Mouse (Mus musculus) CH12.LX (cell line): ENCODE measurements at regions not wholly inside any gene's neighbourhood (a gene's known extent, or its start where the extent isn't known, plus 50 kb on each side); places are given as distances from the start of the nearest gene placed in this dataset.

Experiments used
- DNase-seq: peaks from one replicate; pipeline ENCODE4 v3.0.0-alpha.2; 2013; ENCODE audit errors: extremely low read depth
- H3K27ac ChIP-seq: 2 replicates; pipeline ENCODE4 v1.5.1; 2012; ENCODE audit warnings: low read depth, mild to moderate bottlenecking, control low read depth, moderate library complexity; ENCODE audit not compliant: insufficient read depth
- H3K27me3 ChIP-seq: replicated peaks from 2 replicates; pipeline ENCODE3; 2012; ENCODE audit warnings: inconsistent platforms
- H3K36me3 ChIP-seq, 2 experiments: replicated peaks in 1 of 2; 2 replicates each; pipeline versions ENCODE3 to v1.6.1; 2012; ENCODE audit warnings: inconsistent platforms in 1 of 2, low read length in 1 of 2, mild to moderate bottlenecking in 1 of 2, mixed read lengths in 1 of 2, moderate library complexity in 1 of 2; ENCODE audit not compliant: control insufficient read depth in 1 of 2, insufficient read depth in 1 of 2
- H3K4me1 ChIP-seq, 2 experiments: 2 replicates each; pipeline ENCODE4 v1.6.1; 2012; ENCODE audit warnings: inconsistent platforms in 1 of 2, moderate library complexity in 1 of 2; ENCODE audit not compliant: insufficient read depth in 2 of 2, control insufficient read depth in 1 of 2
- H3K4me2 ChIP-seq: 2 replicates; pipeline ENCODE4 v1.6.1; 2012; ENCODE audit warnings: low read depth, mild to moderate bottlenecking, control low read depth; ENCODE audit not compliant: poor library complexity, insufficient read depth, severe bottlenecking
- H3K4me3 ChIP-seq, 3 experiments: fragments of 150-350 bp in 1 of 3; sonication (generic) in 1 of 3; replicated peaks in 1 of 3; 2 replicates each; pipeline versions ENCODE3 to v1.5.1; 2011 to 2012; ENCODE audit warnings: low read depth in 2 of 3, low read length in 2 of 3, mild to moderate bottlenecking in 2 of 3, moderate library complexity in 2 of 3, control low read depth in 1 of 3, improper control_type of control experiment in 1 of 3, inconsistent platforms in 1 of 3, mixed read lengths in 1 of 3; ENCODE audit not compliant: poor library complexity in 1 of 3
- H3K79me2 ChIP-seq: replicated peaks from 2 replicates; pipeline ENCODE4 v1.6.1; 2012; ENCODE audit warnings: mild to moderate bottlenecking, moderate library complexity; ENCODE audit not compliant: control insufficient read depth, poor library complexity, insufficient read depth, severe bottlenecking; ENCODE audit errors: extremely low read depth
- H3K9ac ChIP-seq: 2 replicates; pipeline ENCODE4 v1.6.1; 2012; ENCODE audit warnings: low read depth, mild to moderate bottlenecking, control low read depth, moderate library complexity; ENCODE audit not compliant: insufficient read depth
- H3K9me3 ChIP-seq: replicated peaks from 2 replicates; pipeline ENCODE3; 2012; ENCODE audit warnings: low read length, inconsistent platforms, mixed read lengths
- CHD1 ChIP-seq: IDR thresholded peaks from 2 replicates; pipeline ENCODE4 v1.6.1; 2012; ENCODE audit warnings: low read depth, low read length, improper control_type of control experiment, inconsistent platforms
- CTCF ChIP-seq, 2 experiments: IDR thresholded peaks in 1 of 2; conservative IDR thresholded peaks in 1 of 2; 2 replicates each; pipeline ENCODE4 v1.5.1; 2011 to 2012; ENCODE audit warnings: low read depth in 2 of 2, low read length in 2 of 2, improper control_type of control experiment in 1 of 2, inconsistent platforms in 1 of 2, mild to moderate bottlenecking in 1 of 2, moderate library complexity in 1 of 2
- ELF1 ChIP-seq: IDR thresholded peaks from 2 replicates; pipeline ENCODE4 v1.6.1; 2014; ENCODE audit warnings: low read depth, mild to moderate bottlenecking, inconsistent platforms, low read length, improper control_type of control experiment
- EP300 ChIP-seq: IDR thresholded peaks from 2 replicates; pipeline ENCODE4 v1.6.1; 2011; ENCODE audit warnings: low read length, improper control_type of control experiment
- ETS1 ChIP-seq: conservative IDR thresholded peaks from 2 replicates; pipeline ENCODE4 v1.6.1; 2012; ENCODE audit warnings: low read depth, mild to moderate bottlenecking, inconsistent platforms, low read length, improper control_type of control experiment, moderate library complexity
- GABPA ChIP-seq: IDR thresholded peaks from 2 replicates; pipeline ENCODE4 v1.6.1; 2012; ENCODE audit warnings: low read depth, low read length, improper control_type of control experiment, inconsistent platforms; ENCODE audit not compliant: insufficient replicate concordance
- IRF4 ChIP-seq: IDR thresholded peaks from 2 replicates; pipeline ENCODE4 v1.6.1; 2014; ENCODE audit warnings: low read depth, mild to moderate bottlenecking, inconsistent platforms, low read length, improper control_type of control experiment
- KAT2A ChIP-seq: IDR thresholded peaks from 2 replicates; pipeline ENCODE4 v1.6.1; 2012; ENCODE audit warnings: low read length, improper control_type of control experiment, inconsistent platforms; ENCODE audit not compliant: insufficient replicate concordance
- MAX ChIP-seq: IDR thresholded peaks from 2 replicates; pipeline ENCODE4 v1.6.1; 2011; ENCODE audit warnings: low read length, improper control_type of control experiment
- MAZ ChIP-seq: IDR thresholded peaks from 2 replicates; pipeline ENCODE4 v1.6.1; 2012; ENCODE audit warnings: low read depth, mild to moderate bottlenecking, inconsistent platforms, low read length, improper control_type of control experiment, moderate library complexity
- MEF2A ChIP-seq: IDR thresholded peaks from 2 replicates; pipeline ENCODE4 v1.6.1; 2014; ENCODE audit warnings: low read depth, mild to moderate bottlenecking, inconsistent platforms, low read length, improper control_type of control experiment, borderline replicate concordance
- MXI1 ChIP-seq: IDR thresholded peaks from 2 replicates; pipeline ENCODE4 v1.6.1; 2011; ENCODE audit warnings: mild to moderate bottlenecking, low read depth, low read length, improper control_type of control experiment
- PAX5 ChIP-seq: IDR thresholded peaks from 2 replicates; pipeline ENCODE4 v1.6.1; 2012; ENCODE audit warnings: low read length, inconsistent platforms, mixed read lengths
- POLR2A ChIP-seq: IDR thresholded peaks from 2 replicates; pipeline ENCODE4 v1.6.1; 2011; ENCODE audit warnings: low read depth, mild to moderate bottlenecking, improper control_type of control experiment, low read length
- POLR2AphosphoS2 ChIP-seq: IDR thresholded peaks from 2 replicates; pipeline ENCODE4 v1.6.1; 2011; ENCODE audit warnings: low read depth, low read length, improper control_type of control experiment
- RAD21 ChIP-seq: IDR thresholded peaks from 2 replicates; pipeline ENCODE4 v1.6.1; 2011; ENCODE audit warnings: low read depth, mild to moderate bottlenecking, low read length, improper control_type of control experiment, moderate library complexity
- RCOR1 ChIP-seq: conservative IDR thresholded peaks from 2 replicates; pipeline ENCODE4 v1.6.1; 2012; ENCODE audit warnings: low read depth, mild to moderate bottlenecking, inconsistent platforms, low read length, improper control_type of control experiment
- SMC3 ChIP-seq: IDR thresholded peaks from 2 replicates; pipeline ENCODE4 v1.6.1; 2011; ENCODE audit warnings: low read depth, low read length, improper control_type of control experiment
- TBP ChIP-seq: conservative IDR thresholded peaks from 2 replicates; pipeline ENCODE4 v1.6.1; 2011; ENCODE audit warnings: low read depth, low read length, improper control_type of control experiment
- TCF12 ChIP-seq: IDR thresholded peaks from 2 replicates; pipeline ENCODE4 v1.6.1; 2014; ENCODE audit warnings: low read depth, mild to moderate bottlenecking, inconsistent platforms, low read length, improper control_type of control experiment
- UBTF ChIP-seq: IDR thresholded peaks from 2 replicates; pipeline ENCODE4 v1.6.1; 2012; ENCODE audit warnings: low read depth, mild to moderate bottlenecking, inconsistent platforms, low read length, improper control_type of control experiment, moderate library complexity
- USF1 ChIP-seq: IDR thresholded peaks from 2 replicates; pipeline ENCODE4 v1.6.1; 2014; ENCODE audit warnings: low read depth, mild to moderate bottlenecking, inconsistent platforms, low read length, improper control_type of control experiment
- ZC3H11A ChIP-seq: IDR thresholded peaks from 2 replicates; pipeline ENCODE4 v1.6.1; 2012; ENCODE audit warnings: low read depth, mild to moderate bottlenecking, inconsistent platforms, low read length, improper control_type of control experiment
- ZKSCAN1 ChIP-seq: IDR thresholded peaks from 2 replicates; pipeline ENCODE4 v1.6.1; 2012; ENCODE audit warnings: low read depth, inconsistent platforms, low read length, improper control_type of control experiment, borderline replicate concordance
- ZMIZ1 ChIP-seq: IDR thresholded peaks from 2 replicates; pipeline ENCODE4 v1.6.1; 2012; ENCODE audit warnings: low read depth, mild to moderate bottlenecking, inconsistent platforms, low read length, improper control_type of control experiment
- ZNF384 ChIP-seq: IDR thresholded peaks from 2 replicates; pipeline ENCODE4 v1.6.1; 2012; ENCODE audit warnings: low read depth, low read length, improper control_type of control experiment, inconsistent platforms
- dilution Hi-C: fragments of 300-500 bp; cut with MboI; formaldehyde crosslinking; loops from 2 replicates; pipeline ENCODE4 v1.14.3; 2020; ENCODE audit warnings: low sequenced_read_pairs; ENCODE audit not compliant: extremely low pct_unique_long_range_greater_than_20kb, extremely low pct_ligation_motif_present
- in situ Hi-C: fragments of 300-500 bp; cut with MboI; formaldehyde crosslinking; loops from 3 replicates; pipeline ENCODE4 v1.14.3; 2019; ENCODE audit warnings: low sequenced_read_pairs, low pct_ligation_motif_present, low pct_unique_long_range_greater_than_20kb, mixed read lengths

GRCm38 (mm10) chr9:30166235-30166752 is 203.4 kb upstream of the Ntm start:
- TF ChIP-seq POLR2AphosphoS2 (no peak), RCOR1 (no peak), ZNF384 (no peak), ZKSCAN1 (no peak), IRF4 (no peak), CHD1 (no peak), CTCF (conservative IDR thresholded peaks at IDR 0.05 in 1 of 2, IDR thresholded peaks at IDR 0.05 in 1 of 2; ENCODE audit: low read depth in 2 of 2, low read length in 2 of 2) (no peak), TBP (no peak), ETS1 (no peak), TCF12 (no peak), ZMIZ1 (no peak), GABPA (no peak), MEF2A (no peak), POLR2A (no peak), MAX (no peak), ZC3H11A (no peak), EP300 (no peak), USF1 (no peak), RAD21 (no peak), PAX5 (no peak)
- Histone ChIP-seq H3K79me2 (no peaks in the 10 kb centered on the region), H3K4me3 (no peak overlapping the region), H3K4me1 (no peaks in the 10 kb centered on the region), H3K4me2 (no peak overlapping the region), H3K27ac (no peak overlapping the region), H3K9me3 (peaks cover 70% of the 10 kb centered on the region), H3K9ac (no peak overlapping the region), H3K27me3 (no peaks in the 10 kb centered on the region), H3K36me3 (no peaks in the 10 kb centered on the region)
- in situ Hi-C loops (no loop called here), dilution Hi-C loops (no loop called here)
- no peak for DNase-seq

GRCm38 (mm10) chr9:30167223-30167622 is 204.3 kb upstream of the Ntm start:
- H3K36me3 ChIP-seq = no peaks in the 10 kb centered on the region
- no peaks in the 10 kb centered on the region for H3K27me3 ChIP-seq
- no peaks in the 10 kb centered on the region for H3K4me1 ChIP-seq
- H3K4me3 ChIP-seq = no peak overlapping the region
- no peak overlapping the region for H3K27ac ChIP-seq
- dilution Hi-C loops = no loop called here
- H3K4me2 ChIP-seq = no peak overlapping the region
- in situ Hi-C loops = no loop called here
- no peak for DNase-seq
- H3K9ac ChIP-seq = no peak overlapping the region
- TF ChIP-seq CHD1 (no peak), EP300 (no peak), IRF4 (no peak), MXI1 (no peak), UBTF (no peak), ELF1 (no peak), SMC3 (no peak), KAT2A (no peak), ZC3H11A (no peak), MAZ (no peak), USF1 (no peak)
- H3K9me3 ChIP-seq = peaks cover 71% of the 10 kb centered on the region
- H3K79me2 ChIP-seq = no peaks in the 10 kb centered on the region
